Mouse (Mus musculus): Measurements from ENCODE around the gene Ripk4. TPM values are rescaled to one million over a fixed set of nuclear protein-coding genes. Genes with fewer than 3 reads are reported as not detected.

Gene Ripk4
- total and polyA plus RNA-seq, 2 experiments from 2014 or later: 0.32 to 0.38 TPM

GRCm38 (mm10) chr16:97730321-97730720 lies 33.3 kb downstream of the Ripk4 start:
- Histone ChIP-seq H3K36me3 (ENCODE audit: insufficient read depth, low read length) (no peaks in the 10 kb centered on the region), H3K4me1 (ENCODE audit: insufficient read depth, low read length) (no peaks in the 10 kb centered on the region), H3K9me3 (ENCODE audit: low read length) (no peaks in the 10 kb centered on the region), H3K27ac (ENCODE audit: low read depth, low read length) (no peak overlapping the region), H3K9ac (replicated peaks; ENCODE audit: low read length, poor library complexity, severe bottlenecking) (no peak overlapping the region), H3K4me3 (ENCODE audit: low read depth, low read length) (no peak overlapping the region), H3K4me2 (ENCODE audit: low read depth, low read length, poor library complexity, severe bottlenecking) (no peak overlapping the region), H3K27me3 (ENCODE audit: insufficient read depth, low read length) (no peaks in the 10 kb centered on the region)
- TF ChIP-seq CTCF (IDR thresholded peaks at IDR 0.05): no peak
- no peak for DNase-seq (ENCODE audit: low spot score)
- ATAC-seq (ENCODE audit: low FRiP score): no peak
- 94% methylated on average over 1 of the region's 1 CpGs for WGBS

- H3K27ac ChIP-seq (ENCODE audit: low read depth, low read length): no peak overlapping the region
- 82% methylated on average over 3 of the region's 3 CpGs for WGBS
- TF ChIP-seq CTCF (IDR thresholded peaks at IDR 0.05): no peak
Measured at GRCm38 (mm10) chr16:97726436-97726835, 37.2 kb downstream of the Ripk4 start.

GRCm38 (mm10) chr16:97720093-97720492 lies 43.5 kb downstream of the Ripk4 start:
- no peak overlapping the region for H3K27ac ChIP-seq (ENCODE audit: low read depth, low read length)
- H3K9me3 ChIP-seq (ENCODE audit: low read length): no peaks in the 10 kb centered on the region
- H3K27me3 ChIP-seq (ENCODE audit: insufficient read depth, low read length): no peaks in the 10 kb centered on the region
- no peak overlapping the region for H3K4me2 ChIP-seq (ENCODE audit: low read depth, low read length, poor library complexity, severe bottlenecking)
- H3K4me1 ChIP-seq (ENCODE audit: insufficient read depth, low read length): no peaks in the 10 kb centered on the region
- H3K4me3 ChIP-seq (ENCODE audit: low read depth, low read length): no peak overlapping the region
- H3K36me3 ChIP-seq (ENCODE audit: insufficient read depth, low read length): no peaks in the 10 kb centered on the region
- no peak for TF ChIP-seq CTCF (IDR thresholded peaks at IDR 0.05)
- WGBS: 100% methylated on average over 1 of the region's 1 CpGs
- no peak for DNase-seq (ENCODE audit: low spot score)
- no peak for ATAC-seq (ENCODE audit: low FRiP score)
- no peak overlapping the region for H3K9ac ChIP-seq (replicated peaks; ENCODE audit: low read length, poor library complexity, severe bottlenecking)

More at GRCm38 (mm10) chr16:97726436-97726835, 37.2 kb downstream of the Ripk4 start:
- H3K36me3 ChIP-seq (ENCODE audit: insufficient read depth, low read length): no peaks in the 10 kb centered on the region
- H3K4me1 ChIP-seq (ENCODE audit: insufficient read depth, low read length): no peaks in the 10 kb centered on the region
- no peak overlapping the region for H3K9ac ChIP-seq (replicated peaks; ENCODE audit: low read length, poor library complexity, severe bottlenecking)
- H3K4me2 ChIP-seq (ENCODE audit: low read depth, low read length, poor library complexity, severe bottlenecking): no peak overlapping the region
- ATAC-seq (ENCODE audit: low FRiP score) (no peak), DNase-seq (ENCODE audit: low spot score) (no peak)
- H3K4me3 ChIP-seq (ENCODE audit: low read depth, low read length): no peak overlapping the region
- no peaks in the 10 kb centered on the region for H3K9me3 ChIP-seq (ENCODE audit: low read length)
- no peaks in the 10 kb centered on the region for H3K27me3 ChIP-seq (ENCODE audit: insufficient read depth, low read length)

GRCm38 (mm10) chr16:97719392-97719983 lies 44.1 kb downstream of the Ripk4 start:
- no peak overlapping the region for H3K4me3 ChIP-seq (ENCODE audit: low read depth, low read length)
- H3K9ac ChIP-seq (replicated peaks; ENCODE audit: low read length, poor library complexity, severe bottlenecking): no peak overlapping the region

GRCm38 (mm10) chr16:97716567-97716966 lies 47.0 kb downstream of the Ripk4 start:
- H3K4me2 ChIP-seq (ENCODE audit: low read depth, low read length, poor library complexity, severe bottlenecking): no peak overlapping the region
- no peak overlapping the region for H3K4me3 ChIP-seq (ENCODE audit: low read depth, low read length)
- no peak overlapping the region for H3K9ac ChIP-seq (replicated peaks; ENCODE audit: low read length, poor library complexity, severe bottlenecking)
- 89% methylated on average over 6 of the region's 6 CpGs for WGBS
- no peaks in the 10 kb centered on the region for H3K36me3 ChIP-seq (ENCODE audit: insufficient read depth, low read length)
- no peaks in the 10 kb centered on the region for H3K4me1 ChIP-seq (ENCODE audit: insufficient read depth, low read length)
- no peak for TF ChIP-seq CTCF (IDR thresholded peaks at IDR 0.05)
- H3K27ac ChIP-seq (ENCODE audit: low read depth, low read length): no peak overlapping the region
- ATAC-seq (ENCODE audit: low FRiP score) (no peak), DNase-seq (ENCODE audit: low spot score) (no peak)
- H3K9me3 ChIP-seq (ENCODE audit: low read length): no peaks in the 10 kb centered on the region
- H3K27me3 ChIP-seq (ENCODE audit: insufficient read depth, low read length): no peaks in the 10 kb centered on the region

More at GRCm38 (mm10) chr16:97719392-97719983, 44.1 kb downstream of the Ripk4 start:
- no peaks in the 10 kb centered on the region for H3K4me1 ChIP-seq (ENCODE audit: insufficient read depth, low read length)
- no peak for TF ChIP-seq CTCF (IDR thresholded peaks at IDR 0.05)
- H3K36me3 ChIP-seq (ENCODE audit: insufficient read depth, low read length): no peaks in the 10 kb centered on the region
- no peaks in the 10 kb centered on the region for H3K9me3 ChIP-seq (ENCODE audit: low read length)
- H3K4me2 ChIP-seq (ENCODE audit: low read depth, low read length, poor library complexity, severe bottlenecking): no peak overlapping the region
- H3K27ac ChIP-seq (ENCODE audit: low read depth, low read length): no peak overlapping the region
- no peak for ATAC-seq (ENCODE audit: low FRiP score)
- no peak for DNase-seq (ENCODE audit: low spot score)
- H3K27me3 ChIP-seq (ENCODE audit: insufficient read depth, low read length): no peaks in the 10 kb centered on the region

- ATAC-seq (ENCODE audit: low FRiP score) (no peak), DNase-seq (ENCODE audit: low spot score) (no peak)
- Histone ChIP-seq H3K4me2 (ENCODE audit: low read depth, low read length, poor library complexity, severe bottlenecking) (no peak overlapping the region), H3K27ac (ENCODE audit: low read depth, low read length) (no peak overlapping the region), H3K36me3 (ENCODE audit: insufficient read depth, low read length) (no peaks in the 10 kb centered on the region), H3K27me3 (ENCODE audit: insufficient read depth, low read length) (no peaks in the 10 kb centered on the region), H3K4me1 (ENCODE audit: insufficient read depth, low read length) (no peaks in the 10 kb centered on the region), H3K9ac (replicated peaks; ENCODE audit: low read length, poor library complexity, severe bottlenecking) (no peak overlapping the region), H3K9me3 (ENCODE audit: low read length) (no peaks in the 10 kb centered on the region), H3K4me3 (ENCODE audit: low read depth, low read length) (no peak overlapping the region)
- TF ChIP-seq CTCF (IDR thresholded peaks at IDR 0.05): no peak
Measured at GRCm38 (mm10) chr16:97712129-97712528, 51.5 kb downstream of the Ripk4 start.
